Mouse (Mus musculus) ovary, postnatal 36 days (tissue): ENCODE measurements around the gene Exosc2.

Source experiments
- DNase-seq: peaks from one replicate; pipeline ENCODE4 v3.0.0; 2022; ENCODE audit warnings: low spot score, mixed read lengths

Exosc2 gene

DNA sequence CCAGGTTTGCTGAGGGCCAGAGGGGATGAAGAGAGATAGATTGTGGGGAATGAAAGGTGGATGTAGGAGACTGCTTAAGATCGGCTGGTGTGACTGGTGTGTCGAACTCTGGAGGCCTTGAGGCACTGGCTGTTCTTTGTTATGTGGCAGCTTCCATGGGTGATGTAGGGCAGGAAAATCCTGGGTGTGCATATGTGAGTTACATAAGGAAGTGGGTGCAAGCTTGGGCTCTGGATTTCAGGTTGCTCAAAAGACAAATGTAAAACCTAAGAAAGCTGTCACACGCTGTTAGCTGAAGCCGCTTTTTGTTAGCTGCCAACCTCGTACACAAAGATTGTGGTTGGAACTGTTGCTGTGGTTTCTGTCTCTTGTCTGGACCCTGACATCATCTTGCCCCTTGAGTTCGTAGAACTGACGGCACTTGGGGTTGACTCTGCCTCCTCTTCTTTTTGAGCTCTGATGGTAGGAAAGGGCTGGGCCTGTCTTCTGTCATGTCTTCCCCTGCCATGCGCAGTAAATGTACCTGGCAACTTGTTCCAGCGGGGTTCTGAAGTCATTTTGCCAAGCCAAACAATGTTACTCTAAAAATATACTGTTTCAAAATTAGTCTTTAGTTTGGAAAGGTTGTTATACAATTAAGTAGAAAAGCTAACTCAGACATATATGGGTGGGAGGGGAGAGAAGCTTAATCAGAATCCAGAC, 57.2 kb downstream of the Exosc2 start:
- no peak for DNase-seq

DNA sequence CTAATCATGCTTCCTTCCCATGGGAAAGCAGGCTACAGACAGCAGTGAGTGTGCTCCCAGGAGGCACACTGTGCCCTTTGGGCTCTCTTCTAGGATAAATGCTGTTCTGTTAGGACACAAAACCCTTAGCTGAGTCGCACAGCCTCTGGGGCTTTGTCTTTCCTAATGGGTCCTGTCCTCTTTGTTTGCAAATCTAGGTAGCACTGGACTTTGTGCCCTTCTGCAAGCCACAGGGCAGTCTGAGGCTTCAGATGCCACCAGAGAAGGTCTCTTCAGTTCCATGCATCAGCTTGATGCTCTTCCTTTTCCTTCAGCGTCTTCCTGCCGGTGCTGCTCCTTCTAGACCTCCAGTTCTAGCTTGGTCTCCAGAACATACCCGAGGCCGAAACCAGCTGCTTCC, 60.1 kb downstream of the Exosc2 start:
- DNase-seq = no peak
